Mouse (Mus musculus) frontal cortex, adult 2 months (tissue): ENCODE measurements at regions not wholly inside any gene's neighbourhood (a gene's known extent, or its start where the extent isn't known, plus 50 kb on each side); places are given as distances from the start of the nearest gene placed in this dataset.

Experiments used
- DNase-seq, 2 experiments: peaks; one replicate each; pipeline ENCODE4 v3.0.0; 2022; ENCODE audit warnings: low spot score in 1 of 2; ENCODE audit errors: extremely low spot score in 1 of 2

DNA sequence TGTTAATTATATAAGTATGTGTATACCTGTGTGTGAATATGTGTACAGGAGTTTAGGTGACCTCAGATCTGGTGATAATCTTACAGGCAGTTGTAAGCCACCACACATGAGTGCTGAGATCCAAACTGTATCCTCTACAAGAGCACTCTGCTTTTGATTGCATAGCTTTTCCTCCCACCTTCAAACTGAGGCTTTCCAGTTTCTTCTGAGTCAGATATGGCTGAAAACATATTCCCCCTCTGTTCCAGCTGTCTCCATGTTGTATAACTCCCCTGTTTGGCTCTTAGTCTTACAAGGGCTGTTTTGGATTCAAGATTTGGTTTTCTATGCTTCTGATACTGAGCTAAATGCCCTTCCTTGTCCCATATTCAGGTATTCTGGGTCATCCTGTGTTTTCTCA, 232.7 kb downstream of the Sis start:
- peak in 1 of 2 experiments; percentile 20 for DNase-seq

GRCm38 (mm10) chr3:72727403-72727802, 240.3 kb downstream of the Sis start:
- DNase-seq = no peak

DNA sequence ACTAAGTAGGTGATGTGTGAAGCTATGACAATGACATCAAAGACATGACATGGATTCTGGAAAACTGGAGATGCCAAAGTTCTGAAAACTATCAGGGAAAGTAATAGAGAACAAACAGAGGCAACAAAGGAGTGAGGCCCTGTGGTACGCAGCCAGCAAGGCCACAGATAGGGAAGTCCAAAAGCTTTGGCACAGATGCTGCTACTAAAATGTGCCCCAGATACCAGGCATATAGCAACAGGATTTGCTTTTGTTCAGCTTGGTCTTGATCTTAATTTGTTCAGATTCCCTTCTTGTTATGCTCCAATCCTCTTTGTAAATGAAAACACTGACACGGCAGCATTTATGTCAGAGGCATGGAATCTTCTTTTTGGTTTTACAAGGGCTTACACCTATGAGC, 253.9 kb downstream of the Sis start:
- DNase-seq = no peak

- DNase-seq = no peak
These were observed 281.7 kb downstream of the Sis start for GRCm38 (mm10) chr3:72685937-72686336.

GRCm38 (mm10) chr3:72659194-72659593, 308.5 kb downstream of the Sis start:
- DNase-seq = no peak

DNA sequence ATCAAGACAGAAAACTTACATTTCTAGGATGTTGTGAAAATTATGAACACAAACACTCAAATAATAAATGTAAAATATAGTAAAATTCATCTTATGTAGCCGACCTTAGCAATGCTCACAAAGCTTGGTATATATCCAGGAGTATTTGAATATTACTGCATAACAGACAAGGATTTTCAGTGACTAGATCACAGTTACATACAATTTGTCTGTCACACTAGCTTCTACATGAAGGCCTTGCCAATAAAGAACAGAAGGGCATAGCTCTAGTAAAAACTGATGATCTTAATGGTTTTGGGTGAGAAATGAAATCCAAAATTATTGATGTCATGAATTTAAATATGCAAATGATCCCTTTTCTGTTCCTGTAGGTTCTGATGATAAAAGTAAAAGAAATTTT, 337.6 kb downstream of the Sis start:
- no peak for DNase-seq

DNA sequence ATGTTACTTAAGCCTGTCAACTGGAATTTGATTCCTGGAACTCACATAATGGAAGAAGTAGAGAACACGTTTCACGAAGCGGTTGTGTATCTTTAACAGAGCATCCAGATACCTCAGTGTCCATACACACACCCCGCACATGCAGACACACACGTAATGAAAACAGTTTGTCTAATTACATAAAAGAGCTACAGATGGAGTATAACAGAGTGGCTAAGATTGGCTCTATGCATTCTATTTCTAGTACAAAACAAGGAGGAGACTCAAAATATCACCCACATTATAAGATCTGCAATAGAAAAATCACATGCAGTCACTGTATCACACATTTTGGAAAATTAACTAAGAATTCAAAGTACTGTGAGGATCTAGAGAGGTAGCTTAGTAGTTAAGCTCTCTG, 346.9 kb downstream of the Sis start:
- peak; percentile 11 to 14 for DNase-seq

DNA sequence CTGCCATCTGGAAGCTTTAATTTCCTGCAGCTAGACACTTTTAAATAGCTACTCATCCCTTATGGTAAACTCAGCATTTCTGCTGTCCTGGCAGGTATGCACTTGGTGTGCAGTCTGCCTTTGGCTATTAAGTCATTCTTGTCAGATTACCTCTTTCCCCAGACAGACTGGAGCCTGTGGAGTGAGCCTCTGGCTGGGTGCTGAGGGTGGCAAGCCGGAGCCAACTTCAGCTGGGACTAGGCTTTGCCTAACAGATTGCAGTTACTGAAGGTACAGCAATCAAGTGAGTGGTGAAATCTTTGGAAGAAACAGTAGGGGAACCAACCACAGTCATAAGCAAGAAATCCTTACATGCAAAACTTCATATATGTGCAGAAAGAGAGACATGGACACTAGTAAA, 347.8 kb downstream of the Sis start:
- no peak for DNase-seq

- no peak for DNase-seq
These were observed 363.8 kb downstream of the Sis start for GRCm38 (mm10) chr3:72603718-72604359.
